Mouse (Mus musculus) ES-Bruce4 (cell line): ENCODE measurements around the gene Rhbdd2. TPM values are rescaled to one million over a fixed set of nuclear protein-coding genes. Genes with fewer than 3 reads are reported as not detected.

Experiments
- H3K27ac ChIP-seq: 2 replicates; pipeline ENCODE4 v1.5.1; 2012; ENCODE audit warnings: low read length, inconsistent platforms; ENCODE audit not compliant: insufficient read depth
- H3K27me3 ChIP-seq: 2 replicates; pipeline ENCODE4 v1.6.1; 2012; ENCODE audit warnings: mild to moderate bottlenecking, low read length, inconsistent platforms; ENCODE audit not compliant: control insufficient read depth, poor library complexity, insufficient read depth, severe bottlenecking
- H3K36me3 ChIP-seq: 2 replicates; pipeline ENCODE4 v1.6.1; 2012; ENCODE audit warnings: inconsistent platforms, mild to moderate bottlenecking, low read length, moderate library complexity; ENCODE audit not compliant: control insufficient read depth, poor library complexity, insufficient read depth, severe bottlenecking
- H3K4me1 ChIP-seq: one replicate; pipeline ENCODE4 v1.8.1; 2011; ENCODE audit warnings: low read length; ENCODE audit not compliant: control insufficient read depth, insufficient read depth
- H3K4me3 ChIP-seq: 2 replicates; pipeline ENCODE4 v1.5.1; 2011; ENCODE audit warnings: low read depth, mild to moderate bottlenecking, low read length
- H3K9ac ChIP-seq: 2 replicates; pipeline ENCODE4 v1.6.1; 2012; ENCODE audit warnings: low read depth, mild to moderate bottlenecking, inconsistent platforms; ENCODE audit not compliant: poor library complexity, severe bottlenecking
- H3K9me3 ChIP-seq: replicated peaks from 2 replicates; pipeline ENCODE4 v1.6.1; 2012; ENCODE audit warnings: mild to moderate bottlenecking, low read length, inconsistent platforms; ENCODE audit not compliant: control insufficient read depth, poor library complexity, insufficient read depth, severe bottlenecking
- CTCF ChIP-seq: IDR thresholded peaks from one replicate; pipeline ENCODE4 v1.8.1; 2011; ENCODE audit warnings: low read depth, low read length
- EP300 ChIP-seq: IDR thresholded peaks from 2 replicates; pipeline ENCODE4 v1.6.1; 2011; ENCODE audit warnings: low read depth, low read length; ENCODE audit not compliant: insufficient read depth
- POLR2A ChIP-seq: IDR thresholded peaks from one replicate; pipeline ENCODE4 v1.8.1; 2011; ENCODE audit warnings: low read length; ENCODE audit not compliant: insufficient read depth
- polyA plus RNA-seq: library from polyadenylated mRNA; stranded (reverse); fragments of >200 nt; gene quantifications from 2 replicates; pipeline ENCODE4 v1.2.4, GENCODE M21; 2011; ENCODE audit warnings: low read depth; ENCODE audit not compliant: missing spikeins, insufficient read depth, insufficient read length

Rhbdd2 gene
- polyA plus RNA-seq, 1 experiment = 30.6 TPM

GRCm38 (mm10) chr5:135659956-135660355, 27.5 kb downstream of the Rhbdd2 start:
- Histone ChIP-seq H3K9me3 (no peaks in the 10 kb centered on the region), H3K27ac (peak overlapping the region; percentile 91), H3K9ac (no peak overlapping the region), H3K4me1 (peaks cover 10% of the 10 kb centered on the region), H3K4me3 (no peak overlapping the region), H3K36me3 (no peaks in the 10 kb centered on the region), H3K27me3 (no peaks in the 10 kb centered on the region)
- TF ChIP-seq POLR2A (no peak), CTCF (no peak), EP300 (no peak)

- no peak overlapping the region for H3K4me3 ChIP-seq
- no peaks in the 10 kb centered on the region for H3K36me3 ChIP-seq
- no peak for TF ChIP-seq CTCF
- H3K9me3 ChIP-seq = no peaks in the 10 kb centered on the region
- H3K4me1 ChIP-seq = peaks cover 10% of the 10 kb centered on the region
- peak overlapping the region; percentile 19; the same call in 1 of the 2 replicates for H3K9ac ChIP-seq
- no peaks in the 10 kb centered on the region for H3K27me3 ChIP-seq
- H3K27ac ChIP-seq = peak overlapping the region; percentile 91
Measured at GRCm38 (mm10) chr5:135660535-135660934, 28.1 kb downstream of the Rhbdd2 start.

GRCm38 (mm10) chr5:135666890-135667289, 34.5 kb downstream of the Rhbdd2 start:
- peaks cover 4% of the 10 kb centered on the region for H3K4me1 ChIP-seq
- H3K36me3 ChIP-seq = no peaks in the 10 kb centered on the region
- no peaks in the 10 kb centered on the region for H3K9me3 ChIP-seq
- H3K4me3 ChIP-seq = no peak overlapping the region
- no peak overlapping the region for H3K27ac ChIP-seq
- TF ChIP-seq CTCF = no peak
- TF ChIP-seq POLR2A = no peak
- TF ChIP-seq EP300 = no peak
- H3K27me3 ChIP-seq = no peaks in the 10 kb centered on the region
- H3K9ac ChIP-seq = no peak overlapping the region

- H3K27ac ChIP-seq = no peak overlapping the region
- H3K36me3 ChIP-seq = no peaks in the 10 kb centered on the region
- TF ChIP-seq POLR2A (no peak), CTCF (no peak), EP300 (no peak)
- no peaks in the 10 kb centered on the region for H3K27me3 ChIP-seq
- no peaks in the 10 kb centered on the region for H3K4me1 ChIP-seq
- no peaks in the 10 kb centered on the region for H3K9me3 ChIP-seq
- no peak overlapping the region for H3K4me3 ChIP-seq
- H3K9ac ChIP-seq = no peak overlapping the region
Measured at GRCm38 (mm10) chr5:135668071-135668470, 35.7 kb downstream of the Rhbdd2 start.

GRCm38 (mm10) chr5:135669741-135670275, 37.4 kb downstream of the Rhbdd2 start, which contains the start of gene Por:
Gene Por (plus strand): TSS chr5:135670033.
- no peaks in the 10 kb centered on the region for H3K36me3 ChIP-seq
- H3K9ac ChIP-seq = no peak within 1 kb of the TSS
- H3K27me3 ChIP-seq = no peaks in the 10 kb centered on the region
- peak within 1 kb of the TSS; percentile 30 for H3K4me3 ChIP-seq
- H3K4me1 ChIP-seq = peaks cover 1% of the 10 kb centered on the region
- peak within 1 kb of the TSS; percentile 34; the same call in 1 of the 2 replicates for H3K27ac ChIP-seq
- TF ChIP-seq CTCF (no peak), EP300 (no peak), POLR2A (no peak)
- H3K9me3 ChIP-seq = no peaks in the 10 kb centered on the region

- Histone ChIP-seq H3K9ac (no peak overlapping the region), H3K4me1 (peaks cover 4% of the 10 kb centered on the region), H3K27me3 (no peaks in the 10 kb centered on the region), H3K9me3 (no peaks in the 10 kb centered on the region), H3K36me3 (no peaks in the 10 kb centered on the region), H3K4me3 (no peak overlapping the region), H3K27ac (no peak overlapping the region)
- no peak for TF ChIP-seq CTCF
- no peak for TF ChIP-seq POLR2A
- no peak for TF ChIP-seq EP300
Measured at GRCm38 (mm10) chr5:135670881-135671280, 38.5 kb downstream of the Rhbdd2 start.
